Mouse (Mus musculus) cerebellum, postnatal 36 days (tissue): ENCODE data around the gene Ppp1r26.

Experiments
- DNase-seq, 2 experiments: peaks; one replicate each; pipeline ENCODE4 v3.0.0; 2021 to 2022; ENCODE audit warnings: mixed read lengths in 2 of 2

Ppp1r26 gene

GRCm38 (mm10) chr2:28498431-28498830, 51.8 kb downstream of the Ppp1r26 start:
- no peak for DNase-seq

- DNase-seq, result no peak
Measured at GRCm38 (mm10) chr2:28502987-28503386, 56.4 kb downstream of the Ppp1r26 start.

GRCm38 (mm10) chr2:28504676-28505075, 58.1 kb downstream of the Ppp1r26 start:
- DNase-seq, result no peak
